Mouse (Mus musculus) heart, embryonic 11.5 days (tissue): Measurements from ENCODE around the gene Arid3b. TPM values are rescaled to one million over a fixed set of nuclear protein-coding genes. Genes with fewer than 3 reads are reported as not detected.
"Not testable (repeated sequence)": the region's sequence is repeated elsewhere in the genome, so short reads cannot be mapped to it uniquely, and the experiment has no call there.

Source experiments
- ATAC-seq: fragments of 200-750 bp; cut with Nextera tagmentation; replicated peaks from 2 replicates; pipeline ENCODE4 v1.8.0; 2017; ENCODE audit warnings: moderate library complexity; ENCODE audit not compliant: insufficient number of reproducible peaks, low FRiP score, low TSS enrichment
- H3K27ac ChIP-seq: fragments of 300-500 bp; sonication (generic); 2 replicates; pipeline ENCODE4 v1.5.1; 2014; ENCODE audit warnings: mild to moderate bottlenecking, low read depth, low read length
- H3K27me3 ChIP-seq: fragments of 300-500 bp; sonication (generic); 2 replicates; pipeline ENCODE4 v1.6.1; 2014; ENCODE audit warnings: mild to moderate bottlenecking, low read length, mixed read lengths; ENCODE audit not compliant: control insufficient read depth, insufficient read depth
- H3K36me3 ChIP-seq: fragments of 300-500 bp; sonication (generic); 2 replicates; pipeline ENCODE4 v1.6.1; 2014; ENCODE audit warnings: mild to moderate bottlenecking, low read length, moderate library complexity, mixed read lengths; ENCODE audit not compliant: control insufficient read depth, insufficient read depth
- H3K4me1 ChIP-seq: fragments of 300-500 bp; sonication (generic); 2 replicates; pipeline ENCODE4 v1.6.1; 2014; ENCODE audit warnings: low read length; ENCODE audit not compliant: control insufficient read depth, insufficient read depth
- H3K4me2 ChIP-seq: fragments of 300-500 bp; sonication (generic); 2 replicates; pipeline ENCODE4 v1.6.1; 2014; ENCODE audit warnings: mild to moderate bottlenecking, moderate library complexity
- H3K4me3 ChIP-seq: fragments of 300-500 bp; sonication (generic); 2 replicates; pipeline ENCODE4 v1.5.1; 2014; ENCODE audit warnings: low read depth, low read length
- H3K9ac ChIP-seq: fragments of 300-500 bp; sonication (generic); 2 replicates; pipeline ENCODE4 v1.6.1; 2014; ENCODE audit warnings: mild to moderate bottlenecking, low read depth, low read length, moderate library complexity
- H3K9me3 ChIP-seq: fragments of 300-500 bp; sonication (generic); replicated peaks from 2 replicates; pipeline ENCODE4 v1.6.1; 2016; ENCODE audit warnings: low read length; ENCODE audit not compliant: control insufficient read depth
- WGBS: fragments of 180-500 bp; shearing (Covaris S2); extraction: QIAGEN DNeasy Blood & Tissue Kit; methylation state at CpG from one replicate; pipeline ENCODE4 v1.1.7; 2014; ENCODE audit not compliant: insufficient replicate concordance; 5-methylcytosine and 5-hydroxymethylcytosine counted together
- polyA plus RNA-seq: library from polyadenylated mRNA; unstranded; fragments of >200 nt; fragmentation: Nextera tagmentation; extraction: Ambion mirVana; gene quantifications from 2 replicates; pipeline ENCODE4 v1.2.1, GENCODE M21; 2014

Gene Arid3b
- 28.0 and 31.7 TPM in 2 replicates for polyA plus RNA-seq

- Histone ChIP-seq H3K27ac (peak within 1 kb of the TSS; percentile 71), H3K4me3 (peak within 1 kb of the TSS; percentile 89), H3K9ac (peak within 1 kb of the TSS; percentile 86), H3K4me1 (peaks cover 31% of the 10 kb centered on the region), H3K4me2 (peak within 1 kb of the TSS; percentile 72), H3K9me3 (no peaks in the 10 kb centered on the region), H3K27me3 (no peaks in the 10 kb centered on the region), H3K36me3 (0 out of 2 replicates have a peak, but pooled peaks cover 2% of the 10 kb centered on the region)
- peak; percentile 97 for ATAC-seq
- 2% methylated on average over 43 of the region's 45 CpGs for WGBS
These were observed at the start of gene Arid3b for GRCm38 (mm10) chr9:57836581-57837170. TSS of gene Arid3b (minus strand) at chr9:57836793.

- Histone ChIP-seq H3K4me3 (no peak overlapping the region), H3K27me3 (no peaks in the 10 kb centered on the region), H3K27ac (no peak overlapping the region), H3K9me3 (no peaks in the 10 kb centered on the region), H3K4me1 (no peaks in the 10 kb centered on the region), H3K36me3 (no peaks in the 10 kb centered on the region), H3K4me2 (no peak overlapping the region), H3K9ac (no peak overlapping the region)
- 53% methylated on average over 1 of the region's 1 CpGs for WGBS
- ATAC-seq, result no peak
These were observed 46.8 kb upstream of the Arid3b start for GRCm38 (mm10) chr9:57883413-57883812.

GRCm38 (mm10) chr9:57881781-57882180 lies 45.2 kb upstream of the Arid3b start:
- not testable (repeated sequence) for H3K4me1 ChIP-seq, H3K4me2 ChIP-seq, H3K9me3 ChIP-seq, H3K4me3 ChIP-seq, ATAC-seq, H3K27ac ChIP-seq, H3K9ac ChIP-seq, H3K36me3 ChIP-seq, H3K27me3 ChIP-seq
- 70% methylated on average over 2 of the region's 2 CpGs for whole genome bisulfite sequencing

GRCm38 (mm10) chr9:57880278-57880677 lies 43.7 kb upstream of the Arid3b start:
- no peaks in the 10 kb centered on the region for H3K4me1 ChIP-seq
- H3K9ac ChIP-seq, result no peak overlapping the region
- no peak overlapping the region for H3K27ac ChIP-seq
- no peaks in the 10 kb centered on the region for H3K9me3 ChIP-seq
- no peaks in the 10 kb centered on the region for H3K36me3 ChIP-seq
- ATAC-seq, result no peak
- H3K27me3 ChIP-seq, result no peaks in the 10 kb centered on the region
- H3K4me2 ChIP-seq, result no peak overlapping the region
- 14% methylated on average over 4 of the region's 4 CpGs for WGBS
- no peak overlapping the region for H3K4me3 ChIP-seq

- Histone ChIP-seq H3K9ac (no peak overlapping the region), H3K9me3 (no peaks in the 10 kb centered on the region), H3K4me1 (no peaks in the 10 kb centered on the region), H3K27ac (no peak overlapping the region), H3K4me3 (no peak overlapping the region), H3K4me2 (no peak overlapping the region), H3K27me3 (no peaks in the 10 kb centered on the region), H3K36me3 (no peaks in the 10 kb centered on the region)
- no peak for ATAC-seq
- WGBS, result 49% methylated on average over 3 of the region's 3 CpGs
These were observed 42.6 kb upstream of the Arid3b start for GRCm38 (mm10) chr9:57879213-57879612.

GRCm38 (mm10) chr9:57874994-57875393 lies 38.4 kb upstream of the Arid3b start:
- Histone ChIP-seq H3K27me3 (no peaks in the 10 kb centered on the region), H3K36me3 (no peaks in the 10 kb centered on the region), H3K9ac (no peak overlapping the region), H3K4me3 (no peak overlapping the region), H3K4me1 (no peaks in the 10 kb centered on the region), H3K27ac (no peak overlapping the region), H3K9me3 (no peaks in the 10 kb centered on the region), H3K4me2 (no peak overlapping the region)
- no peak for ATAC-seq
- 59% methylated on average over 3 of the region's 3 CpGs for WGBS

GRCm38 (mm10) chr9:57874134-57874533 lies 37.5 kb upstream of the Arid3b start:
- WGBS, result 68% methylated on average over 5 of the region's 5 CpGs
- Histone ChIP-seq H3K36me3 (no peaks in the 10 kb centered on the region), H3K4me1 (no peaks in the 10 kb centered on the region), H3K27me3 (no peaks in the 10 kb centered on the region), H3K4me3 (no peak overlapping the region), H3K4me2 (no peak overlapping the region), H3K27ac (no peak overlapping the region), H3K9ac (no peak overlapping the region), H3K9me3 (no peaks in the 10 kb centered on the region)
- ATAC-seq, result no peak

- H3K4me1 ChIP-seq, result no peaks in the 10 kb centered on the region
- H3K9me3 ChIP-seq, result no peaks in the 10 kb centered on the region
- no peak for ATAC-seq
- whole genome bisulfite sequencing, result 49% methylated on average over 2 of the region's 2 CpGs
- H3K9ac ChIP-seq, result no peak overlapping the region
- no peaks in the 10 kb centered on the region for H3K27me3 ChIP-seq
- H3K4me3 ChIP-seq, result no peak overlapping the region
- no peaks in the 10 kb centered on the region for H3K36me3 ChIP-seq
- H3K27ac ChIP-seq, result no peak overlapping the region
- H3K4me2 ChIP-seq, result no peak overlapping the region
These were observed 33.8 kb upstream of the Arid3b start for GRCm38 (mm10) chr9:57870273-57870816.

GRCm38 (mm10) chr9:57868767-57869166 lies 32.2 kb upstream of the Arid3b start:
- no peaks in the 10 kb centered on the region for H3K9me3 ChIP-seq
- H3K4me1 ChIP-seq, result no peaks in the 10 kb centered on the region
- H3K9ac ChIP-seq, result no peak overlapping the region
- no peak overlapping the region for H3K27ac ChIP-seq
- no peak overlapping the region for H3K4me3 ChIP-seq
- H3K36me3 ChIP-seq, result no peaks in the 10 kb centered on the region
- H3K27me3 ChIP-seq, result no peaks in the 10 kb centered on the region
- no peak for ATAC-seq
- no peak overlapping the region for H3K4me2 ChIP-seq
- WGBS, result 69% methylated on average over 6 of the region's 6 CpGs
